Mouse (Mus musculus) left cerebral cortex, adult 9 months (tissue): ENCODE data around the gene Pck2.

Experiments used
- DNase-seq, 2 experiments: peaks; one replicate each; pipeline ENCODE4 v3.0.0; 2022; ENCODE audit warnings: low spot score in 2 of 2

Pck2 gene

DNA sequence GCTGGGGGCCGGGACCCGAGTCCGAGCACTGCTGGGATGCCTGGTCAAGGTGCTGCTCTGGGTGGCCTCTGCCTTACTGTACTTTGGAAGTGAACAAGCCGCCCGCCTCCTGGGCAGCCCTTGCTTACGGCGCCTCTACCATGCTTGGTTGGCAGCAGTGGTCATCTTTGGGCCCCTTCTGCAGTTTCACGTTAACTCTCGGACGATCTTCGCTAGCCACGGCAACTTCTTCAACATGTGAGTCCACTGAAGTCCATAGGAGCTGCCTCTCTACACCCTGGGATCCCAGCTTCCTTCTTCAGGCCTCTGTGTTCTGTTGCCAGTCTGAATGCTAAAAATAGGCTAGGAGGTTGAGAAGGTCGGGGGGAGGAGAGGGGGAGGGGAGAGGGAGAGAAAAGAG, 35.6 kb downstream of the Pck2 start:
- no peak for DNase-seq

DNA sequence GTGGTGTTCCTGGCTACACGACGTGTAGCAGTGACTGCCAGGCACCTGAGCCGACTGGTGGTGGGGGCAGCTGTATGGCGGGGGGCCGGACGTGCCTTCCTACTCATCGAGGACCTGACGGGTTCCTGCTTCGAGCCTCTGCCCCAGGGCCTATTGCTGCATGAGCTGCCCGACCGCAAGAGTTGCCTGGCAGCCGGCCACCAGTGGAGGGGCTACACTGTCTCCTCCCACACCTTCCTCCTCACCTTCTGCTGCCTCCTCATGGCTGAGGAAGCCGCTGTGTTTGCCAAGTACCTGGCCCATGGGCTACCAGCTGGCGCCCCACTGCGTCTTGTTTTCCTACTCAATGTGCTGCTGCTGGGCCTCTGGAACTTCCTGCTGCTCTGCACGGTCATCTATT, 36.3 kb downstream of the Pck2 start:
- peak in 1 of 2 experiments; percentile 43 for DNase-seq

DNA sequence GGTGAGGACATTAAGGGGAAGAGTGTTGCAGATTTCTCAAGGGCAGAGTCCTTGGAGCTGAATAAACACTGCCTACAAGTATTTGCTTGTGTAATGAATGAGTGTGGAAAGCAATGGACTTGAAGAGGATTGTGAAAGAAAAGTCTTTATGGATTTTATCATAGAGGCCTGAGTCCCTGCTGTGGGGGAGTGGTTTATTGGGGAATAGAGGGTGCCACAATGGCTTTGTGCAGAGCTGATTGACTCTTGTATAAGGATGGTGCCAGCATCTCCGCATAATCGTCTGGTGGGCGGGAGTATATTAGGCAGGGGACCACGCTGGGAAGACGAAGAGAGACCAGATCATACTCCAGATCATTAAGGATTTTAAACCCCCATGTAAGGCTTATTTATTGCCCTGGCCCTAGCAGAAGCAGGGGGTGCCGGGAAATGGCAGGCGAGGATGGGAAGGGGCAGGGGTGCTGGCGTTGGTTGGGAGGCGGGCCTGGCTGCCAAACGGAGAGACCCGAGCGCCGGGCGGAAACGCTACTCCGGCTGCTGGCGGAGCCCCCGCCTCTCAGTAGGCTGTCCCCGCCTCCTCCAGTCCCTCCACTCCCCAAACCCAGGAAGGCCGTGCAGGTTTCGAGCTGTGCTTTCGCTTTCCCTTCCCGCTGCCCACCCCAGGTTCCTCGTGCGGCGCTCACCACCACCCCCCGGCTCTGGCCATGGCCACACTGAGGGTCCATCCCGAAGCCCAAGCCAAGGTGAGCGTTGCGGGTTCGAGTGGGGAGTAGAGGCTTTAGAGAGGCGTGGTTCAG, 38.0 kb downstream of the Pck2 start, which contains the start of gene Psme1:
Gene Psme1 (plus strand): TSS at position 253 of the 797 bp plus-strand sequence.
- DNase-seq: peak in 1 of 2 experiments; percentile 65

DNA sequence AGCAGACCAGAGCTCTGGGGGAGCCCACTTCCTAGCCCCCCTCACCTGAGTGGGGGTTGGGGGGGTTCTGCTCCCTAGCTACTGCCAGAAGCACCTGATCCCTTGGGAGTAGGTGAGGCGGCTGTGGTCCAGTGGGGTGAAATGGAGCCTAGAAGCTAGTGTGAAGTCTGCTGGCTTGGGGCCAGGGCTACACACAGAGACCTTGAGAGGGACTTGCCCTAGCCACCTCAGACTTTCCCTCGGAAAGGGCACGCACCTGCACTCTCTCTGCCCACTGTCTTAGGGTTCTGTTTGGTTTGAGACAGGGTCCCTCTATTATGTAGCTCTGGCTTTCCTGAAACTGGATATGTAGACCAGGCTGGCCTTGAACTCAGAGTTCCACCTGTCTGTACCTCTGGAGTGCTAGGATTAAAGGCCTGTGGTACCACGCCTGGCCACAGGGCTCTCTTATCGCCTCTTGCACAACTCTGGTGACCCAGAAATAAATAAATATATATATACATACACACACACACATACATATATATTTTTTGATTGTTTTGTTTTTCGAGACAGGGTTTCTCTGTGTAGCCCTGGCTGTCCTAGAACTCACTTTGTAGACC, 38.7 kb downstream of the Pck2 start:
- no peak for DNase-seq

DNA sequence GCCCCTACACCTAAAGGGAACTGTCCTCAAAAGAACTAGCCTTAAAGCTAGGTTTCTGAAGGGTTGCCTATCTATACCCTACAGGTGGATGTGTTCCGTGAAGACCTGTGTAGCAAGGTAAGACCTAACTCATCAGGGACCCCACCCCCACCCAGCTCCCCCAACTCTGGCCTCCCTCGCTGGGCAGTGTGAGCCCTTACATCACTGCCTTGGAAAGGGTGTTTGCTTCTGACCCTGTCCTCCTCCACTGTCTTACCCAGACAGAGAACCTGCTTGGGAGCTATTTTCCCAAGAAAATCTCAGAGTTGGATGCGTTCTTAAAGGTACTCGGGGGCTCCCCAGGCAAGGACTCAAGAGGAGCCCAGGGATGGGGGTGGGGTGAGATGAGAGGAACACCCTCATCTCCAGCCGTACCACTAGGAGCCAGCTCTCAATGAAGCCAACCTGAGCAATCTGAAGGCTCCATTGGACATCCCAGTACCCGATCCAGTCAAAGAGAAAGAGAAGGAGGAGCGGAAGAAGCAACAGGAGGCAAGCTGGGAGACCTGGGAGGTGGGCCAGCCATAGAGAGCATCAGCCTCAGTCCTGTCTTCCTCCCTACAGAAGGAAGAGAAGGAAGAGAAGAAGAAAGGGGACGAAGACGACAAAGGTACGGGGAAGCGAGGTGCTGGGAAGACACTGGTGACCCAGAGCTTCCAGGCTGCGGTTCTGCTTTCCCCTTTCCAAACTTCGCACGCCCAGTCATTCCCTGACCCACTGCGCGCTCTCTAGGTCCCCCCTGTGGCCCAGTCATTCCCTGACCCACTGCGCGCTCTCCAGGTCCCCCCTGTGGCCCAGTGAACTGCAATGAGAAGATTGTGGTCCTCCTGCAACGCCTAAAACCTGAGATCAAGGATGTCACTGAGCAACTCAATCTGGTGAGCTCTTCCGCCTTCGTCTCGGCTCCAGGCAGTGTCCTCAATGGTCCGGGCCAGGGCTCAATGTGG, 39.7 kb downstream of the Pck2 start:
- no peak for DNase-seq

DNA sequence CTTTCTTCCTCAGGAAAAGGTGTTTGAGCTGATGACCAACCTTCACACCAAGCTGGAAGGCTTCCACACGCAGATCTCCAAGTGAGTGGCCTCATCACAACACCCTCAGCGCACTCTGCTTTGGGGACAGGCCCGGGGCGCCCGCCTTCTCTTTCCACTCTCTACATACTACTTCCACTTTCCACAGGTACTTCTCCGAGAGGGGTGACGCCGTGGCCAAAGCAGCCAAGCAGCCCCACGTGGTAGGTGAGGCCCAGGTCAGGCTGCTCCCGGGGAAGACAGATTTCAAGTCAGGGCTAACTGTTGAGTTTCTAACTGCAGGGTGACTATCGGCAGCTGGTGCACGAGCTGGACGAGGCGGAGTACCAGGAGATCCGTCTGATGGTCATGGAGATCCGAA, 40.7 kb downstream of the Pck2 start:
- no peak for DNase-seq

DNA sequence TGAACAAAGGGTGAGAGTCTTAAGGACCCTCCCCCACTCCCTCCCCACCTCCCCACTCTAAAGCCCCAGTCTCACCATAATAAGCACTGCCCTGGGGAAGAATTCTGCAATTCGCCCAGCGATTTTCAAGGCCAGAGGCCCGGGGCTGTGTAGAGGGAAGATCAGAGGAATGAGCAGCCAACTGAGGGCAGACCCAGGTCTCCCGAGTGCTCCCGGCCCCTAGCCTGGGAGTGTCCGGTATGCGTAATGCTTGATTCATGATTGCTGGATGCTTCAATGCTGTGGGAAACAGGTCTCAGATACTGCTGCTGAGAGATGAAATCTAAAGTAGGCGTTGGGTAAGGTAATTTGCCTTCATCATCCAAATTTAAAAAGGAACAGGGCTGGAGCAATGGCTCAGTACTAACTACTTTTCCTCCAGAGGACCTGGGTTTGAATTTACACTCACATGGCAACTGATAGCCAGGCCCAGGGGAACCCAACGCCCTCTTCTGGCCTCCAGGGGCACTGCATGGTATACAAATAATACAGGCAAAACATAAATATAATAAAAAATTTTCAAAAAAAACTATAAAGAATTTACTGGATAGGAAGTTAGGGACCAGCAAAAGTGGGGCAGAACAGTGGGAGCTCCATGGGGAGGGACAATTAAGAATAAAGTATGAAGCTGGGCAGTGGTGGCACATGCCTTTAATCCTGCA, 42.1 kb downstream of the Pck2 start:
- DNase-seq: no peak

DNA sequence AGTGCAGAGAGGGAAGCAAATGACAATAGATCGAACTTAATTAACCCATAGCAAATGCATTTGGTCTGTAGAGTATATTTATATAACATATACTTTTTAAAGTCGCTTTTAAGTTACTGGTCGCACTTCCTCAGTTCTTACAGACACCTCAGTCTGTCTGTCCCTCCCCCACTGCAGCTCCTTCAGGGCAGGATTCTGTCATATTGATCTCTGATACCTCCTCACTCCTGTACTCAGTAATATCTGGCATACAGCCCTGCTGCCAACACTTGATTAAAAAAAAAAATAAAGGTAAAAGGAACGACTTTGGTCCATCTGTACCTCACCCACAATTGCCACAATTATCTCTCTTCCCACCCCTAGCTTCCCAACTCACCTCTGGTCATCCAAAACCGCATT, 44.2 kb downstream of the Pck2 start:
- no peak for DNase-seq

DNA sequence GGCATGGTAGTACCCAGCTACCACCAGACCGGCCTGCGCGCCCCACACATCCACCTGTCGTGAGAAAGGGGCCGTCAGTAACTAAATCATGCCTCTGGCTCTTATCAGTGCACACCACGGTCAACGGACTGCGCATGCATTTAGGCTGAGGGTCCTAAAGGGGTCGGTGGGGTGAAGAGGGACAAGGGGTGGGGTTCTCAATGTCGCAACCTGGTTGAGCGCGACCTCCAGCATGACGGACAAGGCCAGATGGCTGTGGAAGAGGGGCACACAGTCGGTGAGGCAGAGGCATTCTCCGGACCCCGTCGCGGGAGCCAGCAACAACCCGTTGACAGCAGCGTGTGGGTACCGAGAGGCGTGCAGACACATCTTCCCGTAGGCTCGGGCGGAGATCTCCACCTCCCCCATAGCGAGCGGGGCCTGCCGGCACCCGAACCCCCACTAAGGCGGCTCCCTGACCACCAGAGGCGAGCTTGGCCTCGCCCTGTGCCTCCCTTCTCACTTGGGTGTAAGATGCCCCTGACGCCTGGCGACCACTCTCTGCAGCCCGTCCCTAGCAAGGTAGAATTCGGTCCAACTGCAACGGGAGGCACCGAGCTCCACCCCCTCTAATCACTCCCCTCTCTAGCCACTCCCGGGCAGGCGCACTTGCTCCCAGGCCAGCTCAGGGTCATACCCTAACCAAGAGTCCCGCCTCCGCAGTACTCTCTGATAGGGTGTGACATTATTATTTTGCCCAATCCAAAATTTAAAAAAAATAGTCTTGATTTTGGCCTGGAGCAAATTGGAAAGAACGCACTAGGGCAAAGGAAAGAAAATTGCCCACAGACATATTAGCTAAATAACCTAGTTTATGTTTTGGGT, 44.9 kb downstream of the Pck2 start, which contains the start of gene Emc9:
Gene Emc9 (minus strand): TSS at position 601 of the 864 bp plus-strand sequence.
- DNase-seq: peak in 1 of 2 experiments; percentile 62

DNA sequence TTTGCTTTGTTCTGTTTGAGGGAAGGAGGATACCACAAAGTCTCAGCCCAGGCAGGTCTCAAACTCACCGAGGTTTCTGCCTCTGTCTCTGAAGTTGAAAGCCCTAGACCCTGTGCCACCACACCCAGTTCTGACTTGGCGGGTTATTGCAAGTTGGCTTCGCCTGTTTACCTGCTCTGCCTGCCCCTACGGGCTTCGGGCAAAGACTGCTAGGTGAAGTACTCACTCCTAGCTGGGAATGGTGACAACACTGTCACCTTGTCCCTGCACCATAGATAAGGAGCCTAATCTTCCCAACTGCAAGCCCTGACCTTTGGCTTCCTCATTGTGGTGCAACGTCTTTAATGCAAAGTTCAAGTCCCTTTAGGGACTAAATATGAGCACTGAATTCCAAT, 45.5 kb downstream of the Pck2 start:
- DNase-seq: no peak

DNA sequence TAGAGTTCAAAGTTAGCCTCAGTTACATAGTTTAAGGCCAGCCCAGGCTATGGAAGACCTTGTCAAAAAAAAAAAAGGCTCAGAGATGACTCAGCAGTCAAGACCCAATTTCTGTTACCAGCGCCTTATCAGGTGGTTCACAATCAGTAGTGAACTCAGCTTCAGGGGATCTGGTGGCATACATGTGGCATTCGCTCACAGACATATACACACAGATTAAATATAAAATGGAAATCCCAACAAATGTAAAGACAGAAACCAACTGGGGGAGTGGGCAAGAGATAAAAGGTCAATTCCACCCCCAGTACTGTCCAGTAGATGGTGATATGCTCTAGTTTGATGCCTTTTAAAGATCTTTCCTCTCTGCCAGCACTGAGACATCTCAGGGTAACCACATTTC, 46.1 kb downstream of the Pck2 start:
- DNase-seq: no peak

DNA sequence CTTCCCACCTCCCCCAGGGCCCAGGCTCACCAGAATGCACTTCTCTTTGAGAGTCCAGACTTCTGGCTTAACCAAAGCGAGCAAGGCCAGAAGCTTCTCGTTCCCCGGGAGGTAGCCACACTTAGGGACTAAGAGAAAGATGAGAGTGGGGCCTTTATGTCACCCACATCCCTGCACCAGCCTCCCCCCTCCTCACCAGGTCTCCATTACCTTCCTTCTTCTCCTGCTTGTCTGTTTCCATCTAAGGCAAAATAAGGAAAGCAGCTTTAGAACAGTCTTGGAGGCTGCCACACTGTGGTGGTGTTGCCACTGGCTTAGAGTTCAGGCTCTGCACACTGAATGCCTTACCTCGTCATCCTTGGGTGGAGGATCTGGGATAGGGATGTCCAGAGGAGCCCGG, 49.2 kb downstream of the Pck2 start:
- no peak for DNase-seq

DNA sequence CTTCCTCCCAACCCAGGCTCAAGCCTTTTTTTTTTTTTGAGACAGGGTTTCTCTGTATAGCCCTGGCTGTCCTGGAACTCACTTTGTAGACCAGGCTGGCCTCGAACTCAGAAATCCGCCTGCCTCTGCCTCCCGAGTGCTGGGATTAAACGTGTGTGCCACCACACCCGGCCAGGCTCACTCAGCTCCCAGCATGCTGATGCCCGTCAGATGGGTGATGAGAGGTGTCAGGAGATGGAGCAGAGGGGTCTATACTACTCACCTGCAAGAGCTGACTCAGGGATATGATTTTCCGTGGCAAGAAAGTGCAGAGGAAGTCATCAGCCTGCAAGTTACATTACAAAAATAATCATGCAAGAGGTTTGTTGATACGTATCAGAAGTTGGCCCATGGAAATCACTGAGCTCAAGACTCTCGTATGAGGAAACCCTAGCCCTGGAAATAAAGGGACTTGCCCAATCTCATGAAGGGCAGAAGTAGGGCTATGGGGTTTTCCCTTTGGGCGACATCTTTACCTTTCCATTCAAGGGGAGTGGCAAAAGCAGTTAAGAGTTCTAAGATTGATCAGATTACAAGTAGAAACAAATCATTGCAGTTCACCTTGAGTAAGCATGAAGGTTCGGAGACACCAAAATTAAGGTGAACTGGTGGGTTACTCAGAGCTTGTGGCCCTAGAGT, 49.8 kb downstream of the Pck2 start:
- no peak for DNase-seq

DNA sequence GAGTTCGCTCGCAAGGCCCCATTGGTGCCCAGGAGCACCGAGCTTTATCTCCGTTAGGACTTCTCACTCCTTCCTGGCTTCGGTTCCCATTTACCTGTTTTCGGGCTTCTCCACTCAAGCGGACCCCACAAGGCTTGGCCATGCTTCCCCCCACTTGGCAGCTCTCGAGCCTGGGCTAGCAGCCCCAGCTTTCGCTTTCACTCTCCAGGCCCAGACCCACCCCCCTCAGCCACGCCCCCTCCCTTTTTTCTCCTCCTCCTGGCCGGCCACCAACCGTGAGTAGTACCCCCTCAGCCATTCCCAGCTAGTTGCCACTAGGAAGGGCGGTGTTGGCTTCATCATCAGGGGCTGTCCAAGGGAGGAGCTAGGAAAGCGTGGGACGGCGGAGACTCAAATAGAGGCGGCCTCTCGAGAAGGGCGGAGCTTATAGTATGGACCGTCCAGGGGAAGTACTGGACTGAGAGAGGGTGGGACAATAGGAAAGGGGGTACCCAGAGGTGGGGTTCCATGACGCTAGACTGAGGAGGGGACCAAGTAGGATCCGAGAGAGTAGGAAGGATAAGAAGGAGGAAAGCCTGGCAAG, 50.8 kb downstream of the Pck2 start, which contains the start of gene Psme2:
Gene Psme2 (minus strand): TSS at position 366 of the 583 bp plus-strand sequence.
- peak; percentile 90 to 95 for DNase-seq

DNA sequence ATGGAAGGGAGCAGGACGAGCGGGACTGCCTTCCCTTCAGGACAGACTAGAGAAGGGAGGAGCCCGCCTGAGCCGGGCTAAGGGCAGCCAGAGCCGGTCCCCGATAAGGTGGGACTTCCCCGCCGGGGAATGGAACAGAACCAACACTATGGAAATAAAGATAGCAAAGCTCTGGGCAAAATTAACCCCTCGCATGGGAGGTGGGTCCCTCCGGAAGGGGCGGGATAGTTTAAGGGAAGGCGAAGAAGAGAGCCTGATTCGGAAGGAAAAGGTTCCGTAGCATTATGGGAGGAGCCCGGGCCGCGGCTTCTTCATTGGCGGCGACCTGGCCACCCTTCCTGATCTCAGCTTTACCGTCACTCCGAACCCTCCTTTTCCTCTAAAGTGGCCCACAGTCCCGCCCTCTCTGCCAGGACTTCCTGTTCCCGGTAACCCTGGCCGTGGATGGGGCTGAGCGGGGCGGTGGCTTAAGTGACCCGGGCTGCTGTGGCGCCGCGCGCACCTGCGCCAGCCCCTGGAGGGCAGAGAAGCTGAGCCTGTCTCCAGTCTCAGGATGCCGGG, 51.3 kb downstream of the Pck2 start, which contains the start of gene Rnf31:
Gene Rnf31 (plus strand): TSS at position 378 of the 561 bp plus-strand sequence.
- DNase-seq: peak; percentile 88 to 95

DNA sequence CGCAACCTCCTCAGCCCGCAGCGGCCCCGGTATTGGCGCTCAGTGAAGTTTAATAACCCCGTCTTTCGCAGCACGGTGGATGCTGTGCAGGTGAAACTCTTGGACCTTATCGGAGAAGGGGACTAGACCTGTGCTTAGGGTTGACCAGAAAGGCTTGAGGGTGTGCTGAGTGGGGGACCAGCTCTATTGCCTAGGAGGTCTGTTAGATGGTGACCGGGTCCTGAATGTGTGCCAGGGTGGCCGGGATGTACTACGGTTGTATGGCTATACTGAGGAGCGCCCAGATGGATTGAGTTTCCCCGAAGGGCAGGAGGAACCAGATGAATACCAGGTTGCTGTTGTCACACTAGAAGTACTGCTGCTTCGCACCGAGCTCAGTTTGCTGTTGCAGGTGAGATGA, 52.2 kb downstream of the Pck2 start:
- no peak for DNase-seq

DNA sequence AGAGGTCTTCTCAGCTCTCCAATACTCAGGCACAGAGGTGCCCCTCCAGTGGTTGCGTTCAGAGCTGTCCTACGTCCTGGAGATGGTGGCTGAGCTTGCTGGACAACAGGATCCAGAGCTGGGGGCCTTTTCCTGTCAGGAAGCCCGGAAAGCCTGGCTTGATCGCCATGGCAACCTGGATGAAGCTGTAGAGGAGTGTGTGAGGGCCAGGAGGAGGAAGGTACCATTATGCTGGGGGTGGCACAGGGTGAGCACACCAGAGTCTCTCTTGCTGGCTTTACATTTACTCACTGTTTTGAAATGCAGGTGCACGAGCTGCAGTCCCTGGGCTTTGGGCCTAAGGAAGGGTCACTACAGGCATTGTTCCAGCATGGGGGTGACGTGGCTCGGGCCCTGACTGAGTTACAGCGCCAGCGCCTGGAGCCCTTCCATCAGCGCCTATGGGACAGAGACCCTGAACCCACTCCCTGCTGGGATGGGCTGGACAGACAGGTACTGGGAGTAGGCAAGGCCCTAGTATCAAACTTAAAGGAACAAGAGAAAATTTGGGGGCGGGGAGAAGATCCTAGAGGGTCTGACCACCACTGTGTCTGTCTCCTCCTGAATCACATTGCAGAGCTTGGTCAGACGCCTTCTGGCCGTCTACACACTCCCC, 56.1 kb downstream of the Pck2 start:
- DNase-seq: no peak
